Mouse (Mus musculus): Measurements from ENCODE around the gene Akap5. TPM values are rescaled to one million over a fixed set of nuclear protein-coding genes. Genes with fewer than 3 reads are reported as not detected.

Gene Akap5
- polyA plus RNA-seq, 1 experiment = 51.4 TPM

- H3K4me1 ChIP-seq (ENCODE audit: control insufficient read depth, insufficient read depth, low read length) = peaks cover 1% of the 10 kb centered on the region
- H3K4me3 ChIP-seq (ENCODE audit: insufficient read depth, low read length) = no peak overlapping the region
- no peak overlapping the region for H3K27ac ChIP-seq (ENCODE audit: insufficient read depth, low read length)
- no peak for TF ChIP-seq CTCF (IDR thresholded peaks at IDR 0.05; ENCODE audit: extremely low read depth, insufficient read depth, low read length)
- TF ChIP-seq POLR2A (IDR thresholded peaks at IDR 0.05; ENCODE audit: extremely low read depth, insufficient read depth, low read length) = no peak
These were observed 48.5 kb downstream of the Akap5 start for GRCm38 (mm10) chr12:76372881-76373818.

- TF ChIP-seq POLR2A (IDR thresholded peaks at IDR 0.05; ENCODE audit: extremely low read depth, insufficient read depth, low read length) = no peak
These were observed 49.3 kb downstream of the Akap5 start for GRCm38 (mm10) chr12:76373991-76374390.

GRCm38 (mm10) chr12:76374911-76375310 lies 50.2 kb downstream of the Akap5 start:
- Histone ChIP-seq H3K4me1 (ENCODE audit: control insufficient read depth, insufficient read depth, low read length) (no peaks in the 10 kb centered on the region; the same call in 1 of the 2 replicates), H3K4me3 (ENCODE audit: insufficient read depth, low read length) (no peak overlapping the region), H3K27ac (ENCODE audit: insufficient read depth, low read length) (no peak overlapping the region)
- TF ChIP-seq CTCF (IDR thresholded peaks at IDR 0.05; ENCODE audit: extremely low read depth, insufficient read depth, low read length) (no peak), POLR2A (IDR thresholded peaks at IDR 0.05; ENCODE audit: extremely low read depth, insufficient read depth, low read length) (no peak)

More at GRCm38 (mm10) chr12:76373991-76374390, 49.3 kb downstream of the Akap5 start:
- H3K27ac ChIP-seq (ENCODE audit: insufficient read depth, low read length) = no peak overlapping the region
- H3K4me1 ChIP-seq (ENCODE audit: control insufficient read depth, insufficient read depth, low read length) = no peaks in the 10 kb centered on the region; the same call in 1 of the 2 replicates
- H3K4me3 ChIP-seq (ENCODE audit: insufficient read depth, low read length) = no peak overlapping the region

- no peak for TF ChIP-seq CTCF (IDR thresholded peaks at IDR 0.05; ENCODE audit: extremely low read depth, insufficient read depth, low read length)
- no peak for TF ChIP-seq POLR2A (IDR thresholded peaks at IDR 0.05; ENCODE audit: extremely low read depth, insufficient read depth, low read length)
- Histone ChIP-seq H3K4me1 (ENCODE audit: control insufficient read depth, insufficient read depth, low read length) (no peaks in the 10 kb centered on the region; the same call in 1 of the 2 replicates), H3K4me3 (ENCODE audit: insufficient read depth, low read length) (no peak overlapping the region), H3K27ac (ENCODE audit: insufficient read depth, low read length) (no peak overlapping the region)
These were observed 50.8 kb downstream of the Akap5 start for GRCm38 (mm10) chr12:76375506-76375905.

- no peak overlapping the region for H3K4me3 ChIP-seq (ENCODE audit: insufficient read depth, low read length)
- H3K4me1 ChIP-seq (ENCODE audit: control insufficient read depth, insufficient read depth, low read length) = no peaks in the 10 kb centered on the region; the same call in 1 of the 2 replicates
- no peak overlapping the region for H3K27ac ChIP-seq (ENCODE audit: insufficient read depth, low read length)
- TF ChIP-seq CTCF (IDR thresholded peaks at IDR 0.05; ENCODE audit: extremely low read depth, insufficient read depth, low read length) = peak; percentile 39; the same call in 1 of the 2 replicates
- TF ChIP-seq POLR2A (IDR thresholded peaks at IDR 0.05; ENCODE audit: extremely low read depth, insufficient read depth, low read length) = no peak
These were observed 52.0 kb downstream of the Akap5 start for GRCm38 (mm10) chr12:76376649-76377048.

- H3K27ac ChIP-seq (ENCODE audit: insufficient read depth, low read length) = no peak overlapping the region
- no peak overlapping the region for H3K4me3 ChIP-seq (ENCODE audit: insufficient read depth, low read length)
- H3K4me1 ChIP-seq (ENCODE audit: control insufficient read depth, insufficient read depth, low read length) = no peaks in the 10 kb centered on the region; the same call in 1 of the 2 replicates
- no peak for TF ChIP-seq CTCF (IDR thresholded peaks at IDR 0.05; ENCODE audit: extremely low read depth, insufficient read depth, low read length)
- TF ChIP-seq POLR2A (IDR thresholded peaks at IDR 0.05; ENCODE audit: extremely low read depth, insufficient read depth, low read length) = no peak
These were observed 52.4 kb downstream of the Akap5 start for GRCm38 (mm10) chr12:76377059-76377458.

- H3K27ac ChIP-seq (ENCODE audit: insufficient read depth, low read length) = no peak overlapping the region
- TF ChIP-seq POLR2A (IDR thresholded peaks at IDR 0.05; ENCODE audit: extremely low read depth, insufficient read depth, low read length) (no peak), CTCF (IDR thresholded peaks at IDR 0.05; ENCODE audit: extremely low read depth, insufficient read depth, low read length) (no peak)
These were observed 53.0 kb downstream of the Akap5 start for GRCm38 (mm10) chr12:76377726-76378125.

GRCm38 (mm10) chr12:76378556-76378955 lies 53.9 kb downstream of the Akap5 start:
- Histone ChIP-seq H3K27ac (ENCODE audit: insufficient read depth, low read length) (no peak overlapping the region), H3K4me1 (ENCODE audit: control insufficient read depth, insufficient read depth, low read length) (no peaks in the 10 kb centered on the region; the same call in 1 of the 2 replicates), H3K4me3 (ENCODE audit: insufficient read depth, low read length) (no peak overlapping the region)
- no peak for TF ChIP-seq POLR2A (IDR thresholded peaks at IDR 0.05; ENCODE audit: extremely low read depth, insufficient read depth, low read length)
- TF ChIP-seq CTCF (IDR thresholded peaks at IDR 0.05; ENCODE audit: extremely low read depth, insufficient read depth, low read length) = no peak

More at GRCm38 (mm10) chr12:76377726-76378125, 53.0 kb downstream of the Akap5 start:
- Histone ChIP-seq H3K4me3 (ENCODE audit: insufficient read depth, low read length) (no peak overlapping the region), H3K4me1 (ENCODE audit: control insufficient read depth, insufficient read depth, low read length) (no peaks in the 10 kb centered on the region; the same call in 1 of the 2 replicates)

GRCm38 (mm10) chr12:76380151-76380550 lies 55.5 kb downstream of the Akap5 start:
- Histone ChIP-seq H3K27ac (ENCODE audit: insufficient read depth, low read length) (no peak overlapping the region), H3K4me3 (ENCODE audit: insufficient read depth, low read length) (no peak overlapping the region), H3K4me1 (ENCODE audit: control insufficient read depth, insufficient read depth, low read length) (no peaks in the 10 kb centered on the region; the same call in 1 of the 2 replicates)
- no peak for TF ChIP-seq POLR2A (IDR thresholded peaks at IDR 0.05; ENCODE audit: extremely low read depth, insufficient read depth, low read length)
- no peak for TF ChIP-seq CTCF (IDR thresholded peaks at IDR 0.05; ENCODE audit: extremely low read depth, insufficient read depth, low read length)

Other genes with a start within 250 kb of the Akap5 start
- 0.19 and 0.25 TPM in 2 replicates for gene Esr2, start 147.6 kb upstream of the Akap5 start, polyA plus RNA-seq (2012; rRNA removed)
- not detected in 2 replicates for gene Tex21, start 78.1 kb upstream of the Akap5 start, polyA plus RNA-seq (2012; rRNA removed)
- 33.2 and 35.7 TPM in 2 replicates for gene Mthfd1, start 69.6 kb upstream of the Akap5 start, polyA plus RNA-seq (2012; rRNA removed)
- 17.9 and 20.3 TPM in 2 replicates for gene Zbtb25, start 44.7 kb downstream of the Akap5 start, polyA plus RNA-seq (2012; rRNA removed)
- 3.5 and 3.7 TPM in 2 replicates for gene Zbtb1, start 45.4 kb downstream of the Akap5 start, polyA plus RNA-seq (2012; rRNA removed)
- 47.8 and 52.5 TPM in 2 replicates for gene Hspa2, start 79.3 kb downstream of the Akap5 start, polyA plus RNA-seq (2012; rRNA removed)
- 1.3 and 1.8 TPM in 2 replicates for gene Ppp1r36, start 92.6 kb downstream of the Akap5 start, polyA plus RNA-seq (2012; rRNA removed)
- gene Plekhg3, start 206.0 kb downstream of the Akap5 start, polyA plus RNA-seq (2012; rRNA removed) = 16.0 and 19.0 TPM in 2 replicates